Mouse (Mus musculus) liver, embryonic 14.5 days (tissue): ENCODE results near the gene Creb1. TPM values are rescaled to one million over a fixed set of nuclear protein-coding genes. Genes with fewer than 3 reads are reported as not detected.
"Not testable (repeated sequence)": the region's sequence is repeated elsewhere in the genome, so short reads cannot be mapped to it uniquely, and the experiment has no call there.

Experiments used
- ATAC-seq: fragments of 200-750 bp; cut with Nextera tagmentation; 2 replicates; pipeline ENCODE4 v1.8.0; 2017; ENCODE audit warnings: moderate number of reproducible peaks, mild to moderate bottlenecking, moderate library complexity; ENCODE audit not compliant: insufficient read depth
- DNase-seq, 3 experiments: peaks; one replicate each; pipeline ENCODE4 v3.0.0-alpha.2; 2012 to 2013; ENCODE audit warnings: low read depth in 3 of 3, low spot score in 3 of 3
- H3K27ac ChIP-seq: fragments of 300-500 bp; sonication (generic); 2 replicates; pipeline ENCODE4 v1.5.1; 2014; ENCODE audit warnings: moderate library complexity, mild to moderate bottlenecking, control low read depth, inconsistent platforms
- H3K27me3 ChIP-seq: fragments of 300-500 bp; sonication (generic); 2 replicates; pipeline ENCODE4 v1.6.1; 2014; ENCODE audit warnings: mild to moderate bottlenecking, low read length, moderate library complexity; ENCODE audit not compliant: control insufficient read depth, insufficient read depth
- H3K36me3 ChIP-seq: fragments of 300-500 bp; sonication (generic); replicated peaks from 2 replicates; pipeline ENCODE4 v1.6.1; 2014; ENCODE audit warnings: low read depth; ENCODE audit not compliant: control insufficient read depth, insufficient read depth
- H3K4me1 ChIP-seq, 2 experiments: fragments of 200-500 bp in 1 of 2; fragments of 300-500 bp in 1 of 2; sonication (generic) in 1 of 2; replicated peaks; 2 replicates each; pipeline ENCODE4 v1.6.1; 2012 to 2014; ENCODE audit warnings: antibody characterized with exemption in 1 of 2, inconsistent platforms in 1 of 2, low read length in 1 of 2; ENCODE audit not compliant: control insufficient read depth in 2 of 2, insufficient read depth in 2 of 2
- H3K4me2 ChIP-seq: fragments of 300-500 bp; sonication (generic); 2 replicates; pipeline ENCODE4 v1.6.1; 2014; ENCODE audit warnings: low read depth, mild to moderate bottlenecking, control low read depth, moderate library complexity
- H3K4me3 ChIP-seq, 2 experiments: fragments of 200-500 bp in 1 of 2; fragments of 300-500 bp in 1 of 2; sonication (generic) in 1 of 2; 2 replicates each; pipeline ENCODE4 v1.5.1; 2012 to 2014; ENCODE audit warnings: low read depth in 2 of 2, low read length in 2 of 2, mild to moderate bottlenecking in 2 of 2, control low read depth in 1 of 2, inconsistent platforms in 1 of 2, moderate library complexity in 1 of 2; ENCODE audit not compliant: insufficient read depth in 1 of 2
- H3K9ac ChIP-seq: fragments of 300-500 bp; sonication (generic); replicated peaks from 2 replicates; pipeline ENCODE4 v1.6.1; 2014; ENCODE audit warnings: mild to moderate bottlenecking, control low read depth, moderate library complexity
- H3K9me3 ChIP-seq: fragments of 300-500 bp; sonication (generic); 2 replicates; pipeline ENCODE4 v1.6.1; 2016; ENCODE audit warnings: low read length, mixed read lengths; ENCODE audit not compliant: control insufficient read depth
- CTCF ChIP-seq: IDR thresholded peaks from 2 replicates; pipeline ENCODE4 v1.5.1; 2016; ENCODE audit warnings: antibody characterized with exemption, low read depth, control low read depth
- EP300 ChIP-seq: IDR thresholded peaks from 2 replicates; pipeline ENCODE4 v1.6.1; 2016; ENCODE audit warnings: antibody characterized with exemption, low read depth
- WGBS: fragments of 180-500 bp; shearing (Covaris S2); extraction: QIAGEN DNeasy Blood & Tissue Kit; methylation state at CpG from one replicate; pipeline ENCODE4 v1.1.7; 2014; ENCODE audit not compliant: insufficient replicate concordance; 5-methylcytosine and 5-hydroxymethylcytosine counted together
- polyA plus RNA-seq, 2 experiments: library from polyadenylated mRNA; depleted of rRNA in 1 of 2; stranded (reverse) in 1 of 2; unstranded in 1 of 2; fragments of >200 nt; fragmentation: Nextera tagmentation in 1 of 2; extraction: Ambion mirVana in 1 of 2; gene quantifications; 2 replicates each; pipeline versions ENCODE4 v1.2.1 to v1.2.3; 2012 to 2014

Gene Creb1
- polyA plus RNA-seq, 2 experiments, result 4.9 to 12.6 TPM

DNA sequence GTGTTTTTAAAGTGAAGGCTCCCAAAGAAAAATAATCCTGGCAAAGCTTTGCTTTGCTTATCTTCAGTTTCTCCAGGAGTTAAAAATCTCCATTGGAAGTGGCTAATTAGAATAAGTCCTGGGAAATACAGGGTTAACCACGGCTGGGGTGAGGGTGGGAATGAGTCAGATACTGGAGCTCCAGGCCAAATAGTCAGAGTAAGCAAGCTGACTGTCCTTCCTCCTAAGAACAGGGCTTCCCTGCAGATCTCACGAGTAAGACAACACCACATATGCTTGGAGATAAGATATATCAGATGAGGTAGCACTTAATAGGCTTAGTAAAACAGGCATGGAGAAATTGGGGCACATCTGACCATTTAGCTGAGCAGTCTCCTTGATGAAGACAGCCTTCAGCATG, 19.5 kb downstream of the Creb1 start:
- H3K9ac ChIP-seq, result no peak overlapping the region
- ATAC-seq (no peak), DNase-seq (no peak)
- no peaks in the 10 kb centered on the region for H3K9me3 ChIP-seq
- H3K4me2 ChIP-seq, result no peak overlapping the region
- no peak overlapping the region for H3K27ac ChIP-seq
- TF ChIP-seq EP300, result no peak
- TF ChIP-seq CTCF, result no peak
- WGBS, result 30% methylated on average over 2 of the region's 2 CpGs
- H3K4me1 ChIP-seq, result no peaks in the 10 kb centered on the region
- peaks cover 6% of the 10 kb centered on the region for H3K36me3 ChIP-seq
- no peaks in the 10 kb centered on the region for H3K27me3 ChIP-seq
- no peak overlapping the region for H3K4me3 ChIP-seq

DNA sequence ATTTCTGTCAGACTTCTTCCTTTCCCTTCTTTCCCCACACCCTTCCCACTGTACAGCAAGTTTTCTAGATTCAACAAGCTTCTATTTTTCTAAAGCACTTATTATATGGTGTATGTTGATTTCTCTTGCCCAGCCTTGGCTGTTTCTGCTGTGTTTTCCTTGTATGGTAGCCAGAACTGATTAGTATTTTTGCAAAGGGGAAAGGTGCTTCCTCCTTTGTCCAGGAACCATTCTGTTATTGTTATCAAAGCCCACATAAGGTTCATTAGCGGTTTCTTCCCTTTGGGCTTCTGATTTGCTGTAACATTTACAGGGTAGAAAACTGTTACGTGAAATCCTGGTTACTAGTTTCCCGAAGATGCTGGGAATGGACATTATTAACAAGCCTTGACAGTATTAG, 27.7 kb downstream of the Creb1 start:
- no peak for DNase-seq
- no peak overlapping the region for H3K4me2 ChIP-seq
- no peak overlapping the region for H3K27ac ChIP-seq
- H3K36me3 ChIP-seq, result peaks cover 11% of the 10 kb centered on the region
- no peak overlapping the region for H3K4me3 ChIP-seq
- H3K4me1 ChIP-seq, result no peaks in the 10 kb centered on the region
- no peaks in the 10 kb centered on the region for H3K27me3 ChIP-seq
- H3K9me3 ChIP-seq, result no peaks in the 10 kb centered on the region
- 71% methylated on average over 3 of the region's 3 CpGs for WGBS
- TF ChIP-seq CTCF (no peak), EP300 (no peak)
- no peak for ATAC-seq
- H3K9ac ChIP-seq, result no peak overlapping the region

- no peak for DNase-seq
- peaks cover 19% of the 10 kb centered on the region for H3K36me3 ChIP-seq
- H3K4me1 ChIP-seq, result no peaks in the 10 kb centered on the region
- no peak overlapping the region for H3K27ac ChIP-seq
- no peak overlapping the region for H3K4me3 ChIP-seq
- no peaks in the 10 kb centered on the region for H3K27me3 ChIP-seq
- TF ChIP-seq EP300 (no peak), CTCF (no peak)
- no peaks in the 10 kb centered on the region for H3K9me3 ChIP-seq
- ATAC-seq, result no peak
- no peak overlapping the region for H3K9ac ChIP-seq
- no peak overlapping the region for H3K4me2 ChIP-seq
These were observed 35.8 kb downstream of the Creb1 start for GRCm38 (mm10) chr1:64568206-64568605.

GRCm38 (mm10) chr1:64576022-64576421, 43.6 kb downstream of the Creb1 start:
- H3K27me3 ChIP-seq, result no peaks in the 10 kb centered on the region
- no peak overlapping the region for H3K4me3 ChIP-seq
- no peak overlapping the region for H3K9ac ChIP-seq
- TF ChIP-seq EP300 (no peak), CTCF (no peak)
- WGBS, result 90% methylated on average over 7 of the region's 7 CpGs
- H3K9me3 ChIP-seq, result no peaks in the 10 kb centered on the region
- no peaks in the 10 kb centered on the region for H3K4me1 ChIP-seq
- ATAC-seq (no peak), DNase-seq (no peak)
- peaks cover 23% of the 10 kb centered on the region for H3K36me3 ChIP-seq
- H3K27ac ChIP-seq, result no peak overlapping the region
- no peak overlapping the region for H3K4me2 ChIP-seq

DNA sequence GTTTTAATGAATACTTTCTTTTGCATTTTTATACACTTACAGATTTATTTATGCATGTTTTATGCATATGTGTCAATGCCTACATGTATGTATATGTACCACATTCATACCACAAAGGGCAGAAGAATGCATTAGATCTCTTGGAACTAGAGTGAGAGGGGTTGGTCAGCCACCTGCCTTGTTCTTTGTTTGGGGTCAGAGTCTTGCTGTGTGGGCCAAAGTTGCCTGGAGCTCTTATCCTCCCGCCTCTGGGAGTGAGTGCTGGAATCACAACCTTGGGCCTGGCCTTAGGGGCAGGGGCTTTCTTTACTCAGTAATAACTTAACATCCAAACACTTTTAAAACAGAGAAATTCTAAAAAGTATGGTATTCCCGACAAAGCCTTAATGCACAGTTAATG, 44.3 kb downstream of the Creb1 start:
- no peak for TF ChIP-seq CTCF
- no peak for TF ChIP-seq EP300

DNA sequence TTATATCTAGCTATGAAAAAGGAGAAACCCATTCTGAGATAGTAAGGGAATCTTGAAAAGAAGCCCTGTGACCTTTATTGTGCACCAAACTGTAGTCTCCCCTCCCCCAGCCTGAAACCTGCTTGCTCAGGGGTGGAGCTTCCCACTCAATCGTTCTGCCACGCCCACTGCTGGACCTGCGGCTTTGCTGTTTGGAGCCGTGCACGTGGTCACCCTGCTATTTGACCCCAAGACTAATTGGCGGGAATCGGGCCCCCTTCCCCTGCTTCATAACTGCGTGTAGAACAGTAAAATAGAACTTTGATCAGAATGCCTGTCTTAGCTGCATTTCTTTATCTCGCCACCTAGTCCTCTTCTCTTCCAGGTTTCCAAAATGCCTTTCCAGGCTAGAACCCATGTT, 45.5 kb downstream of the Creb1 start:
- H3K4me2 ChIP-seq, H3K9me3 ChIP-seq, H3K9ac ChIP-seq, DNase-seq, ATAC-seq, H3K4me3 ChIP-seq, H3K27me3 ChIP-seq, H3K4me1 ChIP-seq, H3K27ac ChIP-seq: not testable (repeated sequence)
- peaks cover 30% of the 10 kb centered on the region for H3K36me3 ChIP-seq
- WGBS, result 66% methylated on average over 9 of the region's 9 CpGs

More for the DNA sequence above, 44.3 kb downstream of the Creb1 start:
- no peaks in the 10 kb centered on the region for H3K4me1 ChIP-seq
- ATAC-seq (no peak), DNase-seq (no peak)
- H3K9ac ChIP-seq, result no peak overlapping the region
- H3K36me3 ChIP-seq, result peaks cover 26% of the 10 kb centered on the region
- no peaks in the 10 kb centered on the region for H3K27me3 ChIP-seq
- no peak overlapping the region for H3K27ac ChIP-seq
- H3K9me3 ChIP-seq, result no peaks in the 10 kb centered on the region
- no peak overlapping the region for H3K4me3 ChIP-seq
- 77% methylated on average over 2 of the region's 2 CpGs for WGBS
- no peak overlapping the region for H3K4me2 ChIP-seq
